25 mouse cellular contexts compared by ENCODE assay signal in the genomic region with DNA sequence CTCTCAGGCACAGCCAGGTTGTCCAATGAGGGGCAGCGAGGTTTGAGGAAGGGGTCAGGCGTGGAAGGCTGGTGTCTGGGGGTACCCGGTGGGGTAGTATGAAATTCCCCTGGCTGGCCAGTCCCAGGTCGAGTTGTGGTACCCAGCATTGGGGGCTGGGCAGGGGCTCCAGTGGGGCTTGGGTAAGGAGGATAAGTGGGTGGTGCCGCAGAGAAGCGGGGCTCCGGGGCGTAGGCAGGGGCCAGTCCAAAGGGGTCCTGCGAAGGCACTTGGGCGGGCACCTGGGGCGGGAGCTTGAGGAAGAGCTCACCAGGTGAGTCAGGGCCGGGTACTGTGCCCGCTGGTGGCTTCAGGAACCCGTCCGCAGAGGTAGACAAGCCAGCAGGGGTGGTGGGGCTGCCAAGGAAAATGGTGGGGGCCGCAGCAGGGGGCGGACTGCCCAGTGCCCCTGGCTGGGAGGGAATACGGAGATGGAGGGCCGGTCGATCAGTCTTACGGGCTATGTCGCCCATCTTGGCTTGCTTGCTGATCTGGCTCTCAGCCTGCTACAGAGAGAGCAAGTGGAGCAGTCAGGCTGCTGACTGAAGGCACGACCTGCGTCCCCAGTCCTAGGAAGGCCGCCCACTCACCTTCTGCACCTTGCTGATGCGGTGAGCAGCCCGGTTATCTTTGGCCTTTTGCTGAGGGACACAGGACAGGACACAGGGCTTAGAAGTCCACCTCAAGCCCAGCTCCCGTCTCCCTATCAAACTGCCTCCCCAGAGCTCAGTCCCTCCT. TPM values are rescaled to one million over a fixed set of nuclear protein-coding genes. Genes with fewer than 3 reads are reported as not detected.
DNase-seq lines count a peak whose midpoint lies in the region; ATAC-seq and TF ChIP-seq lines count a peak whose summit lies in the region.
"Had no signal": no experiment of that assay in that cellular context is flagged by ENCODE, and none has a peak within 500 bp of the region (broad histone marks: within the 10 kb centered on the region; RNA-seq: fewer than 3 reads in every experiment).

No protein-coding gene starts in this region.

- no peaks in the 10 kb centered on the region for H3K9me3 ChIP-seq in embryonic facial prominence, embryonic 11.5 days (replicated peaks; ENCODE audit: control insufficient read depth, low read length)
- no peaks in the 10 kb centered on the region for H3K9me3 ChIP-seq in embryonic facial prominence, embryonic 10.5 days
- H3K9me3 ChIP-seq in hindbrain, postnatal 0 days (ENCODE audit: low read length), result no peaks in the 10 kb centered on the region
- H3K9me3 ChIP-seq in hindbrain, embryonic 10.5 days, result no peaks in the 10 kb centered on the region
- no peaks in the 10 kb centered on the region for H3K9me3 ChIP-seq in stomach, postnatal 0 days (ENCODE audit: control insufficient read depth, low read length)
- H3K9me3 ChIP-seq: embryonic facial prominence, embryonic 12.5 days; liver, embryonic 12.5 days; neural tube, embryonic 12.5 days had no signal

- H3K4me2 ChIP-seq in embryonic facial prominence, embryonic 11.5 days (ENCODE audit: low read depth, low read length), result no peak overlapping the region
- no peak overlapping the region for H3K4me2 ChIP-seq in hindbrain, postnatal 0 days (ENCODE audit: low read depth, low read length)
- no peak overlapping the region for H3K4me2 ChIP-seq in stomach, postnatal 0 days (replicated peaks; ENCODE audit: low read depth)
- H3K4me2 ChIP-seq: embryonic facial prominence, embryonic 12.5 days; liver, embryonic 12.5 days; lung, embryonic 14.5 days; neural tube, embryonic 12.5 days had no signal

- no peaks in the 10 kb centered on the region for H3K4me1 ChIP-seq in embryonic facial prominence, embryonic 11.5 days (ENCODE audit: control insufficient read depth, insufficient read depth, low read length)
- no peaks in the 10 kb centered on the region for H3K4me1 ChIP-seq in embryonic facial prominence, embryonic 10.5 days
- no peaks in the 10 kb centered on the region for H3K4me1 ChIP-seq in hindbrain, postnatal 0 days (ENCODE audit: insufficient read depth, low read length)
- H3K4me1 ChIP-seq in hindbrain, embryonic 10.5 days (replicated peaks), result no peaks in the 10 kb centered on the region
- H3K4me1 ChIP-seq in stomach, postnatal 0 days (replicated peaks; ENCODE audit: control insufficient read depth, insufficient read depth), result no peaks in the 10 kb centered on the region
- H3K4me1 ChIP-seq: embryonic facial prominence, embryonic 12.5 days; liver, embryonic 12.5 days; neural tube, embryonic 12.5 days had no signal

- WGBS in embryonic facial prominence, embryonic 11.5 days, result 91% methylated on average over 26 of the region's 28 CpGs
- 95% methylated on average over 28 of the region's 28 CpGs for WGBS in embryonic facial prominence, embryonic 10.5 days
- WGBS in hindbrain, postnatal 0 days, result 91% methylated on average over 28 of the region's 28 CpGs
- WGBS in hindbrain, embryonic 10.5 days, result 95% methylated on average over 28 of the region's 28 CpGs
- WGBS in stomach, postnatal 0 days, result 91% methylated on average over 28 of the region's 28 CpGs

- TF ChIP-seq EP300 in stomach, postnatal 0 days (optimal IDR thresholded peaks at IDR 0.05), result no peak

- no peaks in the 10 kb centered on the region for H3K27me3 ChIP-seq in embryonic facial prominence, embryonic 11.5 days (ENCODE audit: control insufficient read depth, insufficient read depth, low read length)
- no peaks in the 10 kb centered on the region for H3K27me3 ChIP-seq in embryonic facial prominence, embryonic 10.5 days (replicated peaks; ENCODE audit: low read depth, poor library complexity, severe bottlenecking)
- no peaks in the 10 kb centered on the region for H3K27me3 ChIP-seq in hindbrain, postnatal 0 days (ENCODE audit: insufficient read depth, low read length)
- no peaks in the 10 kb centered on the region for H3K27me3 ChIP-seq in hindbrain, embryonic 10.5 days (ENCODE audit: insufficient read depth, poor library complexity, severe bottlenecking)
- no peaks in the 10 kb centered on the region for H3K27me3 ChIP-seq in stomach, postnatal 0 days (ENCODE audit: control insufficient read depth, insufficient read depth, low read length)
- H3K27me3 ChIP-seq: embryonic facial prominence, embryonic 12.5 days; liver, embryonic 12.5 days; neural tube, embryonic 12.5 days had no signal

- H3K9ac ChIP-seq in embryonic facial prominence, embryonic 11.5 days (replicated peaks; ENCODE audit: low read length), result no peak overlapping the region
- H3K9ac ChIP-seq in hindbrain, postnatal 0 days (replicated peaks; ENCODE audit: low read length), result no peak overlapping the region
- no peak overlapping the region for H3K9ac ChIP-seq in stomach, postnatal 0 days (ENCODE audit: low read length)
- H3K9ac ChIP-seq: embryonic facial prominence, embryonic 12.5 days; forebrain, postnatal 0 days; liver, embryonic 12.5 days; lung, embryonic 14.5 days; neural tube, embryonic 12.5 days had no signal

- no peak overlapping the region for H3K4me3 ChIP-seq in embryonic facial prominence, embryonic 11.5 days (ENCODE audit: low read depth, low read length)
- no peak overlapping the region for H3K4me3 ChIP-seq in embryonic facial prominence, embryonic 10.5 days
- no peak overlapping the region for H3K4me3 ChIP-seq in hindbrain, postnatal 0 days (ENCODE audit: low read length)
- no peak overlapping the region for H3K4me3 ChIP-seq in hindbrain, embryonic 10.5 days
- no peak overlapping the region for H3K4me3 ChIP-seq in stomach, postnatal 0 days (ENCODE audit: low read depth, low read length)
- H3K4me3 ChIP-seq: embryonic facial prominence, embryonic 12.5 days; erythroblast, embryonic 14.5 days; left cerebral cortex, adult 2 months; liver, embryonic 12.5 days; neural tube, embryonic 12.5 days had no signal

- no peak overlapping the region for H3K27ac ChIP-seq in embryonic facial prominence, embryonic 11.5 days (replicated peaks; ENCODE audit: low read depth, low read length)
- no peak overlapping the region for H3K27ac ChIP-seq in embryonic facial prominence, embryonic 10.5 days (replicated peaks)
- H3K27ac ChIP-seq in hindbrain, postnatal 0 days, result no peak overlapping the region
- no peak overlapping the region for H3K27ac ChIP-seq in hindbrain, embryonic 10.5 days
- no peak overlapping the region for H3K27ac ChIP-seq in stomach, postnatal 0 days (replicated peaks)
- H3K27ac ChIP-seq: embryonic facial prominence, embryonic 12.5 days; left cerebral cortex, adult 2 months; liver, embryonic 12.5 days; neural tube, embryonic 12.5 days had no signal

- no peak for TF ChIP-seq CTCF in hindbrain, postnatal 0 days (IDR thresholded peaks at IDR 0.05; ENCODE audit: low read depth)
- no peak for TF ChIP-seq CTCF in stomach, postnatal 0 days (IDR thresholded peaks at IDR 0.05; ENCODE audit: low read depth)

- no peak for DNase-seq in embryonic facial prominence, embryonic 11.5 days (ENCODE audit: low spot score)
- no peak for DNase-seq in embryonic facial prominence, embryonic 10.5 days (ENCODE audit: low spot score)
- no peak for DNase-seq in hindbrain, postnatal 0 days (ENCODE audit: low spot score)
- DNase-seq in hindbrain, embryonic 10.5 days (ENCODE audit: low spot score), result no peak
- DNase-seq in ovary, postnatal 36 days (ENCODE audit: low spot score), result peak; percentile 5
- no peak for DNase-seq in ovary, postnatal 10 days (ENCODE audit: low spot score)
- DNase-seq in stomach, postnatal 0 days (ENCODE audit: low spot score), result no peak
- no peak for DNase-seq in embryo, embryonic 11 days
- DNase-seq: adrenal gland, adult 8-10 months; forebrain, postnatal 0 days; heart, adult 18-20 months; kidney, adult 2 months; kidney, postnatal 36 days; layer of hippocampus, adult 9-11 months; lung, embryonic 14.5 days; right cerebral cortex, postnatal 25 days; thymus, adult 18-20 months had no signal

- ATAC-seq in embryonic facial prominence, embryonic 11.5 days (replicated peaks; ENCODE audit: insufficient number of reproducible peaks, low FRiP score, low TSS enrichment, low read depth), result 0 out of 2 replicates have a peak, but pooled peaks have one; percentile 20
- ATAC-seq in hindbrain, postnatal 0 days, result 0 out of 2 replicates have a peak, but pooled peaks have one; percentile 23
- ATAC-seq in stomach, postnatal 0 days (ENCODE audit: low FRiP score, low TSS enrichment), result 0 out of 2 replicates have a peak, but pooled peaks have one; percentile 13
- ATAC-seq: forebrain, postnatal 0 days; liver, embryonic 12.5 days had no signal

- H3K36me3 ChIP-seq in embryonic facial prominence, embryonic 11.5 days (replicated peaks; ENCODE audit: control insufficient read depth, insufficient read depth, low read depth, low read length), result peaks cover 79% of the 10 kb centered on the region
- peaks cover 100% of the 10 kb centered on the region for H3K36me3 ChIP-seq in embryonic facial prominence, embryonic 10.5 days (replicated peaks)
- peaks cover 98% of the 10 kb centered on the region for H3K36me3 ChIP-seq in hindbrain, postnatal 0 days (ENCODE audit: insufficient read depth, low read length)
- H3K36me3 ChIP-seq in hindbrain, embryonic 10.5 days, result peaks cover 100% of the 10 kb centered on the region
- H3K36me3 ChIP-seq in stomach, postnatal 0 days (ENCODE audit: control insufficient read depth, insufficient read depth, low read length), result peaks cover 72% of the 10 kb centered on the region

RNA-seq across cellular contexts. Expression of gene Kmt2d, which starts 17.7 kb away (rescaled TPM):
- 11.6 and 12.0 TPM in 2 replicates for polyA plus RNA-seq in embryonic facial prominence, embryonic 11.5 days (2014; fragmentation: Nextera tagmentation; extraction: Ambion mirVana)
- polyA plus RNA-seq in embryonic facial prominence, embryonic 10.5 days (2016; fragmentation: Nextera tagmentation; extraction: Ambion mirVana), result 12.1 and 12.7 TPM in 2 replicates
- total RNA-seq in hindbrain, postnatal 0 days (2014; rRNA removed), result 27.7 and 37.8 TPM in 2 replicates
- polyA plus RNA-seq in hindbrain, postnatal 0 days (2015; fragmentation: Nextera tagmentation; extraction: Ambion mirVana), result 7.4 and 7.6 TPM in 2 replicates
- 10.2 and 11.2 TPM in 2 replicates for polyA plus RNA-seq in hindbrain, embryonic 10.5 days (2016; fragmentation: Nextera tagmentation; extraction: Ambion mirVana)
- 5.1 TPM in 2 replicates for polyA plus RNA-seq in stomach, postnatal 0 days (2015; fragmentation: Nextera tagmentation; extraction: Ambion mirVana)

RNA-seq across cellular contexts. Expression of gene Prkag1, which starts 22.0 kb away (rescaled TPM):
- 69.8 and 73.1 TPM in 2 replicates for polyA plus RNA-seq in embryonic facial prominence, embryonic 11.5 days (2014; fragmentation: Nextera tagmentation; extraction: Ambion mirVana)
- polyA plus RNA-seq in embryonic facial prominence, embryonic 10.5 days (2016; fragmentation: Nextera tagmentation; extraction: Ambion mirVana), result 83.5 and 85.3 TPM in 2 replicates
- 62.4 and 99.4 TPM in 2 replicates for total RNA-seq in hindbrain, postnatal 0 days (2014; rRNA removed)
- polyA plus RNA-seq in hindbrain, postnatal 0 days (2015; fragmentation: Nextera tagmentation; extraction: Ambion mirVana), result 61.1 and 62.3 TPM in 2 replicates
- polyA plus RNA-seq in hindbrain, embryonic 10.5 days (2016; fragmentation: Nextera tagmentation; extraction: Ambion mirVana), result 88.7 and 89.0 TPM in 2 replicates
- polyA plus RNA-seq in stomach, postnatal 0 days (2015; fragmentation: Nextera tagmentation; extraction: Ambion mirVana), result 56.2 TPM in 2 replicates

RNA-seq across cellular contexts. Expression of gene Rhebl1, which starts 41.0 kb away (rescaled TPM):
- polyA plus RNA-seq in embryonic facial prominence, embryonic 11.5 days (2014; fragmentation: Nextera tagmentation; extraction: Ambion mirVana), result 16.7 and 17.0 TPM in 2 replicates
- polyA plus RNA-seq in embryonic facial prominence, embryonic 10.5 days (2016; fragmentation: Nextera tagmentation; extraction: Ambion mirVana), result 29.2 and 29.5 TPM in 2 replicates
- 5.8 and 10.2 TPM in 2 replicates for total RNA-seq in hindbrain, postnatal 0 days (2014; rRNA removed)
- 25.7 and 26.7 TPM in 2 replicates for polyA plus RNA-seq in hindbrain, postnatal 0 days (2015; fragmentation: Nextera tagmentation; extraction: Ambion mirVana)
- 21.0 and 25.7 TPM in 2 replicates for polyA plus RNA-seq in hindbrain, embryonic 10.5 days (2016; fragmentation: Nextera tagmentation; extraction: Ambion mirVana)
- 3.9 and 4.1 TPM in 2 replicates for polyA plus RNA-seq in stomach, postnatal 0 days (2015; fragmentation: Nextera tagmentation; extraction: Ambion mirVana)

RNA-seq across cellular contexts. Expression of gene Ddn, which starts 44.1 kb away (rescaled TPM):
- polyA plus RNA-seq in embryonic facial prominence, embryonic 11.5 days (2014; fragmentation: Nextera tagmentation; extraction: Ambion mirVana), result 0.26 and 0.27 TPM in 2 replicates
- not detected in 2 replicates for polyA plus RNA-seq in embryonic facial prominence, embryonic 10.5 days (2016; fragmentation: Nextera tagmentation; extraction: Ambion mirVana)
- 2.7 and 6.5 TPM in 2 replicates for total RNA-seq in hindbrain, postnatal 0 days (2014; rRNA removed)
- 0.45 and 0.64 TPM in 2 replicates for polyA plus RNA-seq in hindbrain, postnatal 0 days (2015; fragmentation: Nextera tagmentation; extraction: Ambion mirVana)
- polyA plus RNA-seq in hindbrain, embryonic 10.5 days (2016; fragmentation: Nextera tagmentation; extraction: Ambion mirVana), result 0.21 and 0.56 TPM in 2 replicates
- 0.02 TPM in 1 of 2 replicates, not detected in the other for polyA plus RNA-seq in stomach, postnatal 0 days (2015; fragmentation: Nextera tagmentation; extraction: Ambion mirVana)
- polyA plus RNA-seq: limb, embryonic 11.5 days; liver, embryonic 12.5 days; stomach, embryonic 14.5 days had no signal

RNA-seq across cellular contexts. Expression of gene Dhh, which starts 45.0 kb away (rescaled TPM):
- polyA plus RNA-seq in embryonic facial prominence, embryonic 11.5 days (2014; fragmentation: Nextera tagmentation; extraction: Ambion mirVana), result 0.76 and 1.3 TPM in 2 replicates
- polyA plus RNA-seq in embryonic facial prominence, embryonic 10.5 days (2016; fragmentation: Nextera tagmentation; extraction: Ambion mirVana), result 0.31 and 0.34 TPM in 2 replicates
- total RNA-seq in hindbrain, postnatal 0 days (2014; rRNA removed), result 0.29 and 0.68 TPM in 2 replicates
- 0.85 and 1.0 TPM in 2 replicates for polyA plus RNA-seq in hindbrain, postnatal 0 days (2015; fragmentation: Nextera tagmentation; extraction: Ambion mirVana)
- polyA plus RNA-seq in hindbrain, embryonic 10.5 days (2016; fragmentation: Nextera tagmentation; extraction: Ambion mirVana), result 0.42 and 0.46 TPM in 2 replicates
- 0.89 and 1.1 TPM in 2 replicates for polyA plus RNA-seq in stomach, postnatal 0 days (2015; fragmentation: Nextera tagmentation; extraction: Ambion mirVana)
- total RNA-seq: hematopoietic stem cell, adult 5-6 weeks had no signal
- polyA plus RNA-seq: erythroblast, embryonic 14.5 days had no signal
